Mouse (Mus musculus): ENCODE data around the gene St6galnac5. TPM values are rescaled to one million over a fixed set of nuclear protein-coding genes. Genes with fewer than 3 reads are reported as not detected.
"Not testable (repeated sequence)": the region's sequence is repeated elsewhere in the genome, so short reads cannot be mapped to it uniquely, and the experiment has no call there.

Gene St6galnac5
- polyA plus RNA-seq, 2 experiments from 2014 or later, result 0.40 TPM; not detected in 1

DNA sequence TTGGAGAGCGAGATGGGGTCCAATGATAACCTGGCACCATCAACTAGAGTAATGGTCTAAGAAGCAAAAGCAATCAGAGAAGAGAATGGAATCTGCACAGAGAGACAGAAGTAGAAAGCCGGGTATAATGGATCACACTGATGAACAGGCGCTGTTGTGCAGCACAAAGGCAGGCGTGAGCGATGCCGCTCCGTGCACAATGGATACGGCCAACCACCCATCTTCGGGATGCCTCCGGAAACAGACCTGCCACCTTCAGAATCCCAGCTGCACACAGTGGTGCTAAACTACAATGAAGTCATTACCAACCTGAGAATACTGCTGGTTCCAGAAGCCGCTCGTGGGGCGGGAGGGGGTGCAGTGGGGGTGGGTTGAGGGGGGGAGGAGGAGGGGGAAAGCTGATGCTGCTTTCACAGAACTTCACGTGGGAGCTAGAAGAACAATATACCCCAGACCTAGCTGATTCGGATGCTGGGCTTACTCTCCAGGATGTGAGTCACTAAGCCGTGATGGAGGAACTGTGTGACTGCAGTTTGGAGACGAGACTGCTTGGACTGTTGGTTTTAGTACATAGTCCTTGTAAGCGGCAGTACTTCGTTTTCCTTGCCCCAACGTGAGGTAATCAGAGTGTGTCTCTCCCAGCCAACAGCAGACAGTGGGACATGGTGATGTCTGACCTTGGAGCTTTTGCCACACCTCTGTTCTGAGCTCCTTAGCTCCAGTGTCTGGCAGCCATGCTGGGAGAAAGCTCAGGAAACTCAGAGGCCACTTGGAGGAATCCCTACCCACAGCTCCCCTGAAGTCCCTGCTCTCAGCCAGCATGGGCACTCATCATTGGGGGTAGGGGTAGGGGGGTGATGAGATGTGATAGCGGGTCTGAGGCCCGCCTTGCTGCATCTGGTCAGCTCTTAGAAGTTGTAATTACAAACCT is 115.7 kb downstream of the St6galnac5 start:
- ATAC-seq, result no peak

DNA sequence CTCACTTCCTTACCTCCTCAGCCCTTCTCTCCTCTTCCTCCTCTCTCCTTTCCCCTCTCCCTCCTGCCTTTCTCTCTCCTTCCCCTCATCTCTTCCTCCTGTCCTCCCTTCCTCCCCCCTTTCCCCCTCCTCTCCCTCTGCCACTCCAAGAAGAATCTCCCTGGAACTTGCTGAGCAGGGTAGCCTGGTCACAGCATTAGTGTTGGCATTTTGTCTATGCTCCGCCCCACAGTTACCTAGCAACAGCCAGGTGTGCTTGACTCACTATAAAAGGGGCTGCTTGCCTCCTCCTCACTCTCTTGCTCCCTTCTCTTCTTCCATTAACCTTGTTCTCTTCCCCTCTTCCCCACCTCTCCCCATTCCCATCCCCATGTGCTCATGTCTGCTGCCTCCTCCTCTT is 120.1 kb downstream of the St6galnac5 start:
- no peak for ATAC-seq

DNA sequence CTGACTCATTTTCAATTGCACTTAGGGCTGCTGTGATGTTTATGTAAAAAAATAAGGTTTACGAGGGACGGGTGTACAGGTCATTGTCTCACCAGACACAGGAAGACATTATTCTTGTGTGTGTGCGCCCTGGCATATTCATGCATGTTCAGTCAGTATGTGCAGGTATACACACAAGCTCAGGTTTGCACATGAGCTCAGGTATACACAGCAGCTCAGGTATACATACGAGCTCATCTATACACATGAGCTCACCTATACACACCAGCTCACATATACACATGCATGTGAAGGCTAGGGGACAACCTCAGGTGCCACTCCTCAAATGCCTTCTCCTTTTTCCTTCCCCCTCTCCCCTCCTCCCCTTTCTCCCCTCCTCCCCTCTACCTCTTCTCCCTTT is 120.6 kb downstream of the St6galnac5 start:
- ATAC-seq, result no peak

DNA sequence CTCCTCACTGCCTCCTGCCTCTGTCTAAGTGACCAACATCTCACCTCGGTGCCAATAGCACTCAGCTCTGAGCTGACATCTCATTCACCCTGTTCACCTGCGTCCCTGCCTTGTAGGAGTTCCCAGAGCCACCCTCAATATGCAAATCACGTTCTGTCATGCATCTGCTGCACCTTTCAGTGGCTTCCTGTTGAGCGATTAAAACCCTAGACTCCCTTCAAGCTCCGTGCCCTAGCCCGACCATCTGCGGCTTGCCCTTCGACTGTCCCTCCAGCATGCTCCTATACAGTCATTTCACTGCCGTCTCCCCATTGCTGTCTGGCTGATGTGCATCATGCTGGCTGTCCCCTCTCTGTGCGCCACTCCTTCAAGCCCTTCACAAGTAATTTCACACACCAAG is 126.0 kb downstream of the St6galnac5 start:
- ATAC-seq, result no peak

GRCm38 (mm10) chr3:152855006-152855614 is 126.9 kb downstream of the St6galnac5 start:
- ATAC-seq, result no peak

- ATAC-seq, result no peak
Observed at GRCm38 (mm10) chr3:152843925-152844324, 138.1 kb downstream of the St6galnac5 start.

- ATAC-seq, result no peak
Observed at GRCm38 (mm10) chr3:152842648-152843047, 139.4 kb downstream of the St6galnac5 start.

DNA sequence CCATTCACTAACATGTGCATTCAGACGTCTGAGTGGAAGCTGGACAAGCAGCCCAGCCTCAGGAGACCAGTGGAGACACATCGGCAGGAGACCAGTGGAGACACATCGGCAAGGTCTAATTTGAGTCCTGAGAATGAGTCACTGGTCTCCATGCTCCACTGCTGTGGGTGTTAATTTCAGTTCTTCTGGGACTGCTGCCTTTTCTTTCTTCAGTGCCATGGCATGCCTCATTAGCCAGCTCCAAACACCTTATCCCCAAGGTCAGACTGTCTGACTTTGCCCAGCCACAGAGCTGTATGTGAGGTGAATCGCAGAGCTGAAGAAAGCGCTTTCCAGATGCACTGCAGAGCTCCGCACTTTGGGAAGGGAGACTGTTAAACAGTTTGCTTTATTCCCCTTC is 140.8 kb downstream of the St6galnac5 start:
- no peak for ATAC-seq

- no peak for ATAC-seq
Observed at GRCm38 (mm10) chr3:152837938-152838337, 144.1 kb downstream of the St6galnac5 start.

- ATAC-seq, result no peak
Observed at GRCm38 (mm10) chr3:152837407-152837806, 144.6 kb downstream of the St6galnac5 start.

DNA sequence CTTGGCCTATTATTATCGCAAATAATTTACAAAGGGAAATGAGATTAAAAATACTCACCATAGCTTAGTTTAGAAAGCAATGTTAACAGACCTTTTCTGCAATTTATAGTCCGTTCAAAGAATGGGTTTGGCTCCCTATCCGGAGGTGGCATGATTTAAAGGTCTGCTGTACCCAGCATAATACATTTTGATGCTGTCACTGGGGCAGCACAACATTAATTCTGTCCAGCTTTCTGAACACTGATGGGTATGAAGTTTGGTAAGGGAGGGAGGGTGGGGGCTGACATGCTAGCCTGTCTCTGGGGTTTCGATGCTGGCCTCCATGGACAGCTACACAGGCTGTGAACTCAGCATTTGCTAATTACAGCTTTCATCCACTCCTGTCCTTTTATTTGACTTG is 149.6 kb downstream of the St6galnac5 start:
- no peak for ATAC-seq

GRCm38 (mm10) chr3:152831974-152832373 is 150.1 kb downstream of the St6galnac5 start:
- ATAC-seq, result no peak

- ATAC-seq, result no peak
Observed at GRCm38 (mm10) chr3:152831377-152831776, 150.7 kb downstream of the St6galnac5 start.

- no peak for ATAC-seq
Observed at GRCm38 (mm10) chr3:152821202-152821601, 160.8 kb downstream of the St6galnac5 start.

GRCm38 (mm10) chr3:152820406-152820805 is 161.6 kb downstream of the St6galnac5 start:
- ATAC-seq, result no peak

- no peak for ATAC-seq
Observed at GRCm38 (mm10) chr3:152815110-152815509, 166.9 kb downstream of the St6galnac5 start.

DNA sequence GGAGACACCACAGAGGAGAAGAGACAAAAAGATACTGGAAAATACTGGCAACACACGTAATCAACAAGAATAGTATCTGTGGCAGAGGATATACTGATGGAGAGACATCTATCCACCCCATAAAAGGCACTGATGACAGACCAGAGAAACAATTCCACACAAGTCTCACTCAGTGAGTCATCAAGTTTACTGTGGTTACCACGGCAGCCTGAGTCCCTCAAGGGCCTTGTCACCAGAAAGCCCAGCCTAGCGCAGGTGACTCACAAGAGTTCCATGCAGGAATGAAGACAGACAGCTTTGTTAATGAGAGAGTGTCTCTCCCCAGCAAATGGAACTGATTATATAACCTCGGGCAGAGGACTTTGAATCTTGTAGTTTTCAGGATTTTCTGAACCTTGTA is 168.1 kb downstream of the St6galnac5 start:
- no peak for ATAC-seq

DNA sequence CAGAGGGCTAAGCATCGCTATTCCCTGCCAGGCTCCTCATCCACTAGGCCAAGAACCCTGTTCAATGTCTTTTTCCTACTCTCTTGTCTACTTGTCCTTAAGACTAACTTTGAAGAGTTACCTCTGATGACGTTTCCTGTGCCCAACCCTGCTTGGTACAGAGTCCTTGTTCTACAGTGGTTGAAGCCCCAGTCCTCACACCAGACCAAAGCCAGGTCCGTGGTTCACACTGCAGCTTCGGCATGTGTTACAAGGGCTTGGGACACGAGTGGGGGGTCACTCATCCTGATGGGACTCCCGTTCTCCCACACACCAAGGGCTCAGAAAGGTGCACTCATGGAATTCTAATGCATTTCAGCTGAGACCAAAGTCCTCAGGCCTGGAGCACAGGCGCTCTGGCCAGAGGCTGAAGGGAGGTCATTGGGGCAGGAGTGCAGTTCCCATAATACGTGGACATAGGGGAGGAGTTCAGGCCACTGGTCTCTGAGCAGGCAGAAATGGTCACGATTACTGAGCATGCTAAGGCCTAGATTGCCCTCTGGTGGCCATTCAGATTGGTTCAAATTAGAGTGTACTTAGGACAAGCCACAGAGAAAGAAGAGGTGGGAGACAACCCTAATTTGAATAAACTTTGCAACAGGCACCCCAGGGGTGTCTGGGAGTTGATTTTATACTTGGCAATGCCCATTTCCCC is 182.2 kb downstream of the St6galnac5 start:
- no peak for ATAC-seq

DNA sequence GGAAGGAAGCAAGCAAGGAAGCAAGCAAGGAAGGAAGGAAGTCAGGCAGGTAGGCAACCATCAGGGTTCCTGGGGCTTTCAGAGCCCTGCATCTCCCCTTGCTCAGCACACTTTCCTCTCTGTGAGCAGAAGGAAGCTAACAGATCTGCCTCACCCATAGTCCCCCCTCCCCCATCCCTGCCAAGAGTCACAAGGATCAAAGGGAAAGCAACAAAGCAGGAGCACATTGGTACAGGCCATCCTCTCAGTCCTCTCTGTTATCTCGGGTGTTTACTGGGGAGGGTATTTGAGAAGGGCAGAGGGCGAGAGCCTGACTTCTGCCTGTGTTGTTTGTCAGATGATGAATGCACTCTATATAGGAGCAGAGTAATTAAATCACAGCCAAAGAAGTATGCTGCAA is 184.7 kb downstream of the St6galnac5 start:
- ATAC-seq, result no peak

DNA sequence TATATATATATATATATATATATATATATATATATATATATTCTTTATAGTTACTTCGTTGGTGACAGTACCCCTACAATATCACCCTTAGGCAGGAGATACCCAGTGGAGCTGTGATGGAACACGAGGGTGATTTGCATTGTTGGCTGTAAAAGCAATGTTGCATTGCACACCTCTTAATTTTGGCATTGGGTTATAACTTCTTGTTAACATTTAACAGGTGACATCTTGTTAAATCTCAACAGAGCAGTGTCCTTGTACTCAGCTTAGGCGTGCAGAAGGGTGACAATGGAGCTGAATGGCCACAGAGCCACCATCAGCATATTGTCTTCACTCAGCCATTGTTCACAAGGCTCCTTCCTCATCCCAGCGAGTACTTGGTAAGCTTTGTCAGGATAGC is 185.8 kb downstream of the St6galnac5 start:
- ATAC-seq, result no peak

DNA sequence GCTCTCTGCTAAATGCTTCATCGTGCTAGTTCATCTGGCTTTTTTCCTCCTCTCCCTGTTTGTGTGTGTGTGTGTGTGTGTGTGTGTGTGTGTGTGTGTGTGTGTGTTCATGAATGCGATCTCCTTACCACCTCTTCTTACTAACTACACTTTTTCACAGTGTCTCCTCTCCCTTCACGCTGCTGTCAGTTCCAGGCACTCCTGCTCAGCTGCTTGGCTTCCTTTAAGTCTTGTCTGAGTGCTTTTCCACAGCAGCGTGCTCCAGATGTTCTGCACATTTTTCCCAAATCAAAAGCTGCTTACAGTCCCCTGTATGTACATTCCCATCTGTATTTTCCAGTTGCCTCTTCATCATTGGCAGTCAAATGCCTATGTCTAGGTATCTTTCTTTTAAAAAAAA is 189.0 kb downstream of the St6galnac5 start:
- ATAC-seq, result no peak

GRCm38 (mm10) chr3:152792601-152793000 is 189.4 kb downstream of the St6galnac5 start:
- peak; percentile 56 for ATAC-seq

- ATAC-seq, result not testable (repeated sequence)
Observed at GRCm38 (mm10) chr3:152788301-152788953, 193.6 kb downstream of the St6galnac5 start.

All from activated CD4-positive, CD25-positive, alpha-beta regulatory T cell, adult 4 months (primary cell).